Mouse (Mus musculus) ES-E14 (cell line): Measurements from ENCODE around the gene Trim9. TPM values are rescaled to one million over a fixed set of nuclear protein-coding genes. Genes with fewer than 3 reads are reported as not detected.

Experiments
- DNase-seq: peaks from one replicate; pipeline ENCODE4 v3.0.0-alpha.2; 2013; ENCODE audit warnings: low read depth, low spot score
- H3K27ac ChIP-seq: 2 replicates; pipeline ENCODE4 v1.5.1; 2012; ENCODE audit warnings: low read depth, mild to moderate bottlenecking, low read length, moderate library complexity, mixed read lengths; ENCODE audit not compliant: poor library complexity, insufficient read depth, severe bottlenecking
- H3K36me3 ChIP-seq: 2 replicates; pipeline ENCODE4 v1.6.1; 2012; ENCODE audit warnings: mild to moderate bottlenecking, low read length, moderate library complexity, mixed read lengths; ENCODE audit not compliant: control insufficient read depth, poor library complexity, insufficient read depth, severe bottlenecking
- H3K4me1 ChIP-seq, 2 experiments: fragments of 150-350 bp in 1 of 2; sonication (generic) in 1 of 2; 2 replicates each; pipeline ENCODE4 v1.6.1; 2012; ENCODE audit warnings: low read length in 2 of 2, mild to moderate bottlenecking in 1 of 2, mixed read lengths in 1 of 2; ENCODE audit not compliant: control insufficient read depth in 2 of 2, insufficient read depth in 2 of 2, poor library complexity in 1 of 2
- H3K4me3 ChIP-seq, 2 experiments: fragments of 150-350 bp in 1 of 2; sonication (generic) in 1 of 2; 2 replicates each; pipeline ENCODE4 v1.5.1; 2012; ENCODE audit warnings: low read length in 2 of 2, low read depth in 1 of 2, mild to moderate bottlenecking in 1 of 2, mixed read lengths in 1 of 2; ENCODE audit not compliant: insufficient read depth in 1 of 2, poor library complexity in 1 of 2, severe bottlenecking in 1 of 2
- H3K9ac ChIP-seq: 2 replicates; pipeline ENCODE4 v1.6.1; 2012; ENCODE audit warnings: low read depth, mild to moderate bottlenecking, low read length, mixed read lengths; ENCODE audit not compliant: poor library complexity, insufficient read depth, severe bottlenecking
- H3K9me3 ChIP-seq: fragments of 150-350 bp; sonication (generic); 2 replicates; pipeline ENCODE4 v1.6.1; 2012; ENCODE audit warnings: low read depth, mild to moderate bottlenecking, low read length; ENCODE audit not compliant: control insufficient read depth, insufficient read depth
- CHD2 ChIP-seq: IDR thresholded peaks from 2 replicates; pipeline ENCODE4 v1.6.1; 2014; ENCODE audit warnings: mild to moderate bottlenecking, low read depth, low read length, inconsistent platforms
- HCFC1 ChIP-seq: IDR thresholded peaks from 2 replicates; pipeline ENCODE4 v1.6.1; 2012; ENCODE audit warnings: low read length, inconsistent platforms, borderline replicate concordance; ENCODE audit not compliant: insufficient read depth
- MAFK ChIP-seq: IDR thresholded peaks from 2 replicates; pipeline ENCODE4 v1.6.1; 2014; ENCODE audit warnings: mild to moderate bottlenecking, low read depth, low read length, inconsistent platforms; ENCODE audit not compliant: insufficient read depth
- ZC3H11A ChIP-seq: IDR thresholded peaks from 2 replicates; pipeline ENCODE4 v1.6.1; 2012; ENCODE audit warnings: low read depth, mild to moderate bottlenecking, inconsistent platforms, low read length, borderline replicate concordance
- ZNF384 ChIP-seq: IDR thresholded peaks from 2 replicates; pipeline ENCODE4 v1.6.1; 2012; ENCODE audit warnings: low read depth, low read length, inconsistent platforms
- in situ Hi-C, 2 experiments: fragments of 600-800 bp; cut with MboI; formaldehyde crosslinking; loops; one replicate each; pipeline ENCODE4 v1.15.1; 2025; ENCODE audit warnings: low sequenced_read_pairs in 2 of 2, inconsistent platforms in 1 of 2; ENCODE audit not compliant: unreplicated experiment in 2 of 2
- total RNA-seq: library from RNA; depleted of rRNA; stranded (reverse); fragments of 300-350 nt; gene quantifications from 2 replicates; pipeline ENCODE4 v1.2.3, GENCODE M21; 2012; rRNA removed

Trim9 gene
- total RNA-seq, 1 experiment: 0.04 TPM

GRCm38 (mm10) chr12:70195426-70195825 lies 152.0 kb downstream of the Trim9 start:
- no peak for DNase-seq
- Histone ChIP-seq H3K9me3 (no peaks in the 10 kb centered on the region), H3K4me3 (no peak overlapping the region), H3K4me1 (peaks cover 0 to 9% of the 10 kb centered on the region in 2 experiments; a peak in 2 of 4 replicates), H3K27ac (no peak overlapping the region), H3K36me3 (no peaks in the 10 kb centered on the region), H3K9ac (no peak overlapping the region)
- in situ Hi-C loops: no loop called here
- no peak for TF ChIP-seq HCFC1
- TF ChIP-seq ZNF384: no peak
- no peak for TF ChIP-seq MAFK
- TF ChIP-seq CHD2: no peak
- no peak for TF ChIP-seq ZC3H11A

Other genes starting within 250 kb of the Trim9 start
- 9.0 and 13.9 TPM in 2 replicates for gene Nin, start 233.9 kb downstream of the Trim9 start, total RNA-seq
- gene Abhd12b, start 193.5 kb downstream of the Trim9 start, total RNA-seq: not detected in 2 replicates
- 1.4 TPM in 2 replicates for gene Pygl, start 116.1 kb downstream of the Trim9 start, total RNA-seq
- 62.9 and 73.4 TPM in 2 replicates for gene Tmx1, start 105.5 kb upstream of the Trim9 start, total RNA-seq